Mouse (Mus musculus): ENCODE results near the gene Rars2.

DNA sequence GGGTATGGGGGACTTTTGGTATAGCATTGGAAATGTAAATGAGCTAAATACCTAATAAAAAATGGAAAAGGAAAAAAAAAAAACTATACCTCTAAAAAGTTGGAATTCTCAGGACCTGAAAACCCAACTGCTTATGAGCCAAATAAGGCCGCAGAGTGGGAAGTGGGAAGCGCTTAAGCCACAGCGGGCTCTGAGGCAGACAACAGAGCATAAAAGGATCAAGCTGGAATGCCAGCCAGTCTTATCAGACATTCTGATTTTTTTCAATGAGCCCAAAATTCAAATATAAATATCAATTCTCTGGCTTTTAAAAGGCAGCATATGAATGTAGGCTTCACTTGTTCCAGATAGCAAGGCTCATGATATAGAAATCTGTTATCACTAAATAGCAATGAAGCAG lies 73.3 kb downstream of the Rars2 start:
- TF ChIP-seq POLR2A (IDR thresholded peaks at IDR 0.05; ENCODE audit: extremely low read depth, insufficient read depth, low read length) (no peak), CTCF (IDR thresholded peaks at IDR 0.05; ENCODE audit: extremely low read depth, insufficient read depth, low read length) (no peak)

Data from cortical plate, adult 2 months (tissue).